Mouse (Mus musculus): ENCODE measurements at regions not wholly inside any gene's neighbourhood (a gene's known extent, or its start where the extent isn't known, plus 50 kb on each side); places are given as distances from the start of the nearest gene placed in this dataset.

DNA sequence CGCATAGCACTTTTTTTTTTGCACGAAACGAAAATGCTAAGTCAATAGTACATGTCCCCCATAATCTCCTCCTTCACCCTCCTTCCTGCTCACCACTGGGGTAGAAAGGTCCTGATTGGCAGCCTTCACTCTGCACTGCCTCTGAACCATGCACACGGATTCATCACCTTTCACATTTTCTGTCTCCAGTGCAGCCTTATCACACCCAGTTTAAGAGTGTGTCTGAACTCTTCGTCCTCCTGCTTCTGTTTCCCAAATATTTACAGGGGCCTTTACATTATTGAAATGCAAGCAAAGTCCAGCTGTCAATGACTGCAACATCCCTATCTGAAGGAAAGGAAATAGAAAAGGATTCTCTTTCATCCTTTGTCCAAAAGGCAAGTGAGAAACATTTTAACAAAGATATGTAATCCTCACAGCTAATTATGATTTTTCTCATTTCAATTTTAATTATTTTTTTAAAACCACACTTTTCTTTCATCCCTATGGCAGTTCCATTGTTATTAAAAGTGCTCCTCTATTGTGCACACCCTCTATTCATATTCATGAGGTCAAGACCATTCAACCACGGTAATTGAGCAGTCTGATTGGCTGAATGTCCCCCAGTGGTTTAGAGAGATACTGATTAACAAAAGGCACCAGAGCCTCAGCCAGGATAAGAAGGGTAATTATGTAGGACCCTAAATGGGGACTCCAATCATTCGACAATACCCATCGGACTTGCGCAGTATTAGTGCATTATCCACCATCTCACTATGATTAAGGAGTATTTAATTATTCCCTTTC lies 114.8 kb upstream of the Epha4 start:
- no peaks in the 10 kb centered on the region for H3K36me3 ChIP-seq (replicated peaks; ENCODE audit: control insufficient read depth, insufficient read depth, low read depth)
- no peak overlapping the region for H3K4me2 ChIP-seq (ENCODE audit: low read depth)
- H3K9ac ChIP-seq (replicated peaks), result no peak overlapping the region
- DNase-seq (ENCODE audit: low read depth in 3 of 3, low spot score in 3 of 3) (no peak), ATAC-seq (ENCODE audit: insufficient read depth) (no peak)
- no peaks in the 10 kb centered on the region for H3K27me3 ChIP-seq (ENCODE audit: control insufficient read depth, insufficient read depth, low read length)
- no peaks in the 10 kb centered on the region for H3K9me3 ChIP-seq (ENCODE audit: control insufficient read depth, low read length)
- no peak overlapping the region for H3K4me3 ChIP-seq (ENCODE audit: insufficient read depth in 1 of 2, low read depth in 2 of 2, low read length in 2 of 2)
- no peaks in the 10 kb centered on the region for H3K4me1 ChIP-seq (replicated peaks; ENCODE audit: control insufficient read depth in 2 of 2, insufficient read depth in 2 of 2, low read length in 1 of 2)
- TF ChIP-seq CTCF (IDR thresholded peaks at IDR 0.05; ENCODE audit: low read depth) (no peak), EP300 (IDR thresholded peaks at IDR 0.05; ENCODE audit: low read depth) (no peak)
- WGBS (ENCODE audit: insufficient replicate concordance), result 53% methylated on average over 9 of the region's 9 CpGs
- no peak overlapping the region for H3K27ac ChIP-seq

DNA sequence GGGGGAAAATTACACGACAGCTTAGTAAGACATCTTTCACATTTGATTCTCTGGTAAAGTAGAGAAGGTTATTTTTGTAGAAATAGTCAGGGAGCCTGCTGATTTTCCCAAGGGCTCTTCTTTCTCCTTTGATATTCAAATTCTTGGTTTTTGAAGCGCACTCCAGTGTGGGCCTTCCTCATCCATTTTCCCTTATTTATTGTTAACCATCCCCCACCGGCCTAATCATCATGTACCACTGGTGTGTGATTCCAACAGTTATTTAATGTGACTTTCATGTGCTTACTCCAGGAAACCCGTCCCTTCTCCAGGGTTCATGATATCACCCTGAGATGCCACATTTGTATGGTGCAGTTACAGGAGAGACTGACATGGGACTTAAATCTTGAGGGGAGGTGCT lies 114.0 kb upstream of the Epha4 start:
- no peak for DNase-seq (ENCODE audit: low read depth in 3 of 3, low spot score in 3 of 3)
- no peak overlapping the region for H3K27ac ChIP-seq
- WGBS (ENCODE audit: insufficient replicate concordance), result 56% methylated on average over 4 of the region's 4 CpGs
- no peaks in the 10 kb centered on the region for H3K9me3 ChIP-seq (ENCODE audit: control insufficient read depth, low read length)
- no peak overlapping the region for H3K9ac ChIP-seq (replicated peaks)
- H3K36me3 ChIP-seq (replicated peaks; ENCODE audit: control insufficient read depth, insufficient read depth, low read depth), result no peaks in the 10 kb centered on the region
- no peak overlapping the region for H3K4me3 ChIP-seq (ENCODE audit: insufficient read depth in 1 of 2, low read depth in 2 of 2, low read length in 2 of 2)
- H3K4me2 ChIP-seq (ENCODE audit: low read depth), result no peak overlapping the region
- TF ChIP-seq EP300 (IDR thresholded peaks at IDR 0.05; ENCODE audit: low read depth), result no peak
- TF ChIP-seq CTCF (IDR thresholded peaks at IDR 0.05; ENCODE audit: low read depth), result no peak
- no peak for ATAC-seq (ENCODE audit: insufficient read depth)
- no peaks in the 10 kb centered on the region for H3K27me3 ChIP-seq (ENCODE audit: control insufficient read depth, insufficient read depth, low read length)
- H3K4me1 ChIP-seq (replicated peaks; ENCODE audit: control insufficient read depth in 2 of 2, insufficient read depth in 2 of 2, low read length in 1 of 2), result no peaks in the 10 kb centered on the region

DNA sequence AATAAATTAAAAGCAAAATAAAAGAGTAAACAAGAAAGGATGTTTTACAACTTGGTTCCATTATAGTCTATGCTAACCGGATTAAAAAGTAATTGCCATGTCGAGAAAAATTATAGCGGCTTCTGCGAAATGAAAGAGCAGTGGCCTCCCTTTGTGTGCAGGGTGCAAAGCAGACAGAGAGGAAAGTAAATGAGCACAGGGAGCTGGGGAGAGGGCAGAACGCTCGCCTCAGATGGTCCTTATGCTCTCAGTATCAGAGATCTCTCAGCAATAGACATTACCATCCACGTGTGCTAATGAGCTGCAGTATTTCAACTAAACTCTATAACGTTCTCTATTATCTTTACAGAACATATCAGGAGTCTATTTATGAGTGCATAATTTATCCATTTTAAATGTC lies 102.6 kb upstream of the Epha4 start:
- Histone ChIP-seq H3K27me3 (ENCODE audit: control insufficient read depth, insufficient read depth, low read length) (no peaks in the 10 kb centered on the region), H3K36me3 (replicated peaks; ENCODE audit: control insufficient read depth, insufficient read depth, low read depth) (no peaks in the 10 kb centered on the region), H3K27ac (no peak overlapping the region), H3K4me2 (ENCODE audit: low read depth) (no peak overlapping the region), H3K9me3 (ENCODE audit: control insufficient read depth, low read length) (no peaks in the 10 kb centered on the region), H3K4me1 (replicated peaks; ENCODE audit: control insufficient read depth in 2 of 2, insufficient read depth in 2 of 2, low read length in 1 of 2) (no peaks in the 10 kb centered on the region), H3K9ac (replicated peaks) (no peak overlapping the region), H3K4me3 (ENCODE audit: insufficient read depth in 1 of 2, low read depth in 2 of 2, low read length in 2 of 2) (no peak overlapping the region)
- ATAC-seq (ENCODE audit: insufficient read depth) (no peak), DNase-seq (ENCODE audit: low read depth in 3 of 3, low spot score in 3 of 3) (no peak)
- 70% methylated on average over 8 of the region's 8 CpGs for WGBS (ENCODE audit: insufficient replicate concordance)
- no peak for TF ChIP-seq CTCF (IDR thresholded peaks at IDR 0.05; ENCODE audit: low read depth)
- TF ChIP-seq EP300 (IDR thresholded peaks at IDR 0.05; ENCODE audit: low read depth), result no peak

DNA sequence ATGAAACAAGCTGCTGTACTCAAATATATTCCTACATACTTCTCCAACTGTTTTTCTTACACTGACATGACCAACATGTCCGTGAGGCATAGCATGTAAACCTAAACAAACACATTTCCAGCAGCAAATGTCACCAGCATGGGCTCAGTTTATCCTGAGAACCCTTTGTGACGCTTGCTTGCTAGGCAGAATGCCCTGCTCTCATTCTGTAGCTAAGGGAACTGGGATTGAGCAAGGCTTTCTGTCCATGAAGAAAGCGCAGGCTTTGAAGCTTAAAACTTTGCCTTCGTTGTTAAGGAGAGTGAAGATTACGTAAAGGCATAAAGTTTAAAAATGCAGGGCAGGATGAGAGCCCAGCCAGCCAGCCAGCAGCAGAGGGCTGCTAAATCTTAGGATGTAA lies 85.6 kb upstream of the Epha4 start:
- no peaks in the 10 kb centered on the region for H3K36me3 ChIP-seq (replicated peaks; ENCODE audit: control insufficient read depth, insufficient read depth, low read depth)
- H3K4me2 ChIP-seq (ENCODE audit: low read depth), result no peak overlapping the region
- no peaks in the 10 kb centered on the region for H3K9me3 ChIP-seq (ENCODE audit: control insufficient read depth, low read length)
- DNase-seq (ENCODE audit: low read depth in 3 of 3, low spot score in 3 of 3) (no peak), ATAC-seq (ENCODE audit: insufficient read depth) (no peak)
- H3K9ac ChIP-seq (replicated peaks), result no peak overlapping the region
- no peak overlapping the region for H3K27ac ChIP-seq
- no peak for TF ChIP-seq EP300 (IDR thresholded peaks at IDR 0.05; ENCODE audit: low read depth)
- TF ChIP-seq CTCF (IDR thresholded peaks at IDR 0.05; ENCODE audit: low read depth), result no peak
- H3K4me1 ChIP-seq (replicated peaks; ENCODE audit: control insufficient read depth in 2 of 2, insufficient read depth in 2 of 2, low read length in 1 of 2), result no peaks in the 10 kb centered on the region
- 59% methylated on average over 5 of the region's 5 CpGs for WGBS (ENCODE audit: insufficient replicate concordance)
- H3K4me3 ChIP-seq (ENCODE audit: insufficient read depth in 1 of 2, low read depth in 2 of 2, low read length in 2 of 2), result no peak overlapping the region
- H3K27me3 ChIP-seq (ENCODE audit: control insufficient read depth, insufficient read depth, low read length), result no peaks in the 10 kb centered on the region

DNA sequence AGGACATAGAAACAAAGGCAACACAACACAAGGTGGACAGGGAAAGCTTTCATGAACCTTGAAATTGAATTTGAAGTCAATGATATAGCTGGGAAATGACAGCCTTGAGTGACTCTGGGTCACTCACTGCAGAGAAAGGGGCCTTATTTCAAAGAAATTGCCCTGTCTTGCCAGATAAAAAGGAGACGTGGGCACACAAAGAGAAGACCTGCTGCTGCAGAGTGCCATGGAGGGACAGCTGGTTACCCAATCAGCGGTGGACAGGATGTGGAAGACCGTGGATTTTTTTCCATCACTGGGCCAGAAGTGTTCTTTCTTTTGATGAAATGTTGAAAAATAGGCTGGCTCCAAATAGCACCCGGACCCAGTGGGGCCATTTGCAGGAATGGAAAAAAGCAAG lies 77.8 kb upstream of the Epha4 start:
- H3K4me3 ChIP-seq (ENCODE audit: insufficient read depth in 1 of 2, low read depth in 2 of 2, low read length in 2 of 2), result no peak overlapping the region
- 67% methylated on average over 4 of the region's 4 CpGs for WGBS (ENCODE audit: insufficient replicate concordance)
- H3K4me2 ChIP-seq (ENCODE audit: low read depth), result no peak overlapping the region
- no peaks in the 10 kb centered on the region for H3K9me3 ChIP-seq (ENCODE audit: control insufficient read depth, low read length)
- DNase-seq (ENCODE audit: low read depth in 3 of 3, low spot score in 3 of 3) (no peak), ATAC-seq (ENCODE audit: insufficient read depth) (no peak)
- no peaks in the 10 kb centered on the region for H3K27me3 ChIP-seq (ENCODE audit: control insufficient read depth, insufficient read depth, low read length)
- no peak for TF ChIP-seq EP300 (IDR thresholded peaks at IDR 0.05; ENCODE audit: low read depth)
- no peak for TF ChIP-seq CTCF (IDR thresholded peaks at IDR 0.05; ENCODE audit: low read depth)
- H3K9ac ChIP-seq (replicated peaks), result no peak overlapping the region
- no peaks in the 10 kb centered on the region for H3K4me1 ChIP-seq (replicated peaks; ENCODE audit: control insufficient read depth in 2 of 2, insufficient read depth in 2 of 2, low read length in 1 of 2)
- H3K27ac ChIP-seq, result no peak overlapping the region
- no peaks in the 10 kb centered on the region for H3K36me3 ChIP-seq (replicated peaks; ENCODE audit: control insufficient read depth, insufficient read depth, low read depth)

Data from liver, embryonic 14.5 days (tissue).